Mouse (Mus musculus) lung, adult 2 months (tissue): ENCODE results near the gene Zfp827.

Experiments used
- CTCF ChIP-seq: fragments of 200-500 bp; IDR thresholded peaks from 2 replicates; pipeline ENCODE4 v1.5.1; 2011; ENCODE audit warnings: mild to moderate bottlenecking, low read length, control low read depth; ENCODE audit not compliant: insufficient read depth
- POLR2A ChIP-seq: fragments of 200-500 bp; IDR thresholded peaks from 2 replicates; pipeline ENCODE4 v1.6.1; 2011; ENCODE audit warnings: low read depth, mild to moderate bottlenecking, control low read depth, low read length, borderline replicate concordance; ENCODE audit errors: extremely low read depth

DNA sequence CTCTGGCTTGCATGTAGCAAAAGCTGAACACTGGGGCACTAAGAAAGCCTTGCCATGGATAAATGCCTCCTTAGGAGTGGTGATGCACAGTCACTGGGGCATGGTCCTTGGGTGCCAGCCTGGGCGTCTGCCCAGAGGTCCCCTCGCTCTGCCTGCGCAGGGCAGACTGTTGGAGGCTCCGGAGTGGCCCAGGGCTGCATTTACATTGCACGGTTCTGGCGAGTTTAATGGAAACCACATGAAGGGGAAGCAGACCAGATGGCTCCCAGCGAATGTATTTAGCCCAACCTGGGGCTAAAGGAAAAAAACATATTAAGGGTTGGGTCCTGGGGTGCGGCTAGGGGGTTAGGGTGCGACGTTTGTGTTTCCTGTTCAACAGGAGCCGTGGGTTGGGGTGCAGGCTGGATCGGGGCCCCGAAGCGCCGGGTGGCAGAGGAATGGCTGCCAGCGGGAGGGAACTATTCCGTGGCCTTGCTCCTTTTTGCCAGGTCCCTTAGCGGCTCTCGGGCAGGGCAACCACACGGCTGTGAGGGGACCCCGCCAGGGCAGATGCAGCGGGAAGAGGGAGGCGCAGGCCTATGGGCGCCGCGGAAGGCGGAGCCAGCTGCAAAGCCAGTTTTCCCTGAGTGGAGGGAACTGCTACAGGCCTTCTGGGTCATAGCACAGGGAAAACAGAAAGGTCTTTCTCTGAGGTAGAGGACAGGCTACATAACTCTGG lies 181.6 kb downstream of the Zfp827 start:
- no peak for TF ChIP-seq CTCF
- 0 out of 2 replicates have a peak, but pooled peaks have one; percentile 22 for TF ChIP-seq POLR2A
